ENCODE assay signal across 18 mouse cellular contexts in genomic region chr8:46484931-46485463, GRCm38 (mm10). TPM values are rescaled to one million over a fixed set of nuclear protein-coding genes. Genes with fewer than 3 reads are reported as not detected.
A peak's percentile ranks its signal among the peaks of the same experiment; 100 is the strongest.
DNase-seq lines count a peak whose midpoint lies in the region; ATAC-seq and TF ChIP-seq lines count a peak whose summit lies in the region.
"Had no signal": no experiment of that assay in that cellular context is flagged by ENCODE, and none has a peak within 500 bp of the region (broad histone marks: within the 10 kb centered on the region; RNA-seq: fewer than 3 reads in every experiment).

No protein-coding gene starts in this region.

- H3K4me1 ChIP-seq in intestine, embryonic 16.5 days (ENCODE audit: control insufficient read depth, insufficient read depth, low read length): peaks cover 21% of the 10 kb centered on the region
- H3K4me1 ChIP-seq in intestine, embryonic 15.5 days (replicated peaks): peaks cover 18% of the 10 kb centered on the region
- H3K4me1 ChIP-seq in intestine, postnatal 0 days (replicated peaks; ENCODE audit: control insufficient read depth, insufficient read depth, low read length): 0 out of 2 replicates have a peak, but pooled peaks cover 8% of the 10 kb centered on the region
- H3K4me1 ChIP-seq in midbrain, embryonic 15.5 days: peaks cover 10% of the 10 kb centered on the region; the same call in 1 of the 2 replicates

- no peak overlapping the region for H3K9ac ChIP-seq in intestine, embryonic 16.5 days (ENCODE audit: low read depth, low read length)
- H3K9ac ChIP-seq in intestine, embryonic 15.5 days: no peak overlapping the region
- no peak overlapping the region for H3K9ac ChIP-seq in intestine, postnatal 0 days (ENCODE audit: low read depth, low read length)
- no peak overlapping the region for H3K9ac ChIP-seq in midbrain, embryonic 15.5 days
- H3K9ac ChIP-seq: embryonic facial prominence, embryonic 12.5 days; heart, embryonic 13.5 days; hindbrain, embryonic 13.5 days had no signal

- DNase-seq in spleen, postnatal 4 days (ENCODE audit: low spot score in 2 of 2): peak; percentile 16 to 59
- DNase-seq in spleen, adult 12 weeks (ENCODE audit: low spot score): no peak
- DNase-seq in yolk sac, embryonic 10.5 days (ENCODE audit: low spot score): peak; percentile 45
- no peak for DNase-seq in right cerebral cortex, adult 2 months (ENCODE audit: low spot score in 2 of 2)
- DNase-seq: lung, postnatal 10 days; right cerebral cortex, postnatal 25 days; thymus, adult 2 months had no signal

- H3K27ac ChIP-seq in intestine, embryonic 16.5 days (ENCODE audit: low read length): peak overlapping the region; percentile 33; the same call in 1 of the 2 replicates
- H3K27ac ChIP-seq in intestine, embryonic 15.5 days: no peak overlapping the region
- H3K27ac ChIP-seq in intestine, postnatal 0 days (ENCODE audit: low read depth, low read length): peak overlapping the region; percentile 55
- no peak overlapping the region for H3K27ac ChIP-seq in midbrain, embryonic 15.5 days
- H3K27ac ChIP-seq: embryonic facial prominence, embryonic 12.5 days; heart, embryonic 13.5 days; hindbrain, embryonic 13.5 days had no signal

- no peak overlapping the region for H3K4me3 ChIP-seq in intestine, embryonic 16.5 days (ENCODE audit: low read length)
- H3K4me3 ChIP-seq in intestine, embryonic 15.5 days (replicated peaks): no peak overlapping the region
- no peak overlapping the region for H3K4me3 ChIP-seq in intestine, postnatal 0 days (ENCODE audit: low read depth, low read length)
- H3K4me3 ChIP-seq in midbrain, embryonic 15.5 days: no peak overlapping the region
- H3K4me3 ChIP-seq: embryonic facial prominence, embryonic 12.5 days; heart, embryonic 13.5 days; hindbrain, embryonic 13.5 days; limb, embryonic 10.5 days; myocyte had no signal

- H3K36me3 ChIP-seq in intestine, embryonic 16.5 days (ENCODE audit: control insufficient read depth, insufficient read depth, low read length): no peaks in the 10 kb centered on the region
- H3K36me3 ChIP-seq in intestine, embryonic 15.5 days: no peaks in the 10 kb centered on the region
- no peaks in the 10 kb centered on the region for H3K36me3 ChIP-seq in intestine, postnatal 0 days (ENCODE audit: control insufficient read depth, insufficient read depth)
- H3K36me3 ChIP-seq in midbrain, embryonic 15.5 days (replicated peaks): no peaks in the 10 kb centered on the region
- H3K36me3 ChIP-seq: embryonic facial prominence, embryonic 12.5 days; heart, embryonic 13.5 days; hindbrain, embryonic 13.5 days; limb, embryonic 10.5 days had no signal

- no peaks in the 10 kb centered on the region for H3K27me3 ChIP-seq in intestine, embryonic 16.5 days (replicated peaks; ENCODE audit: control insufficient read depth, insufficient read depth, low read length)
- H3K27me3 ChIP-seq in intestine, embryonic 15.5 days (replicated peaks): no peaks in the 10 kb centered on the region
- no peaks in the 10 kb centered on the region for H3K27me3 ChIP-seq in intestine, postnatal 0 days (replicated peaks; ENCODE audit: control insufficient read depth, insufficient read depth, low read length)
- H3K27me3 ChIP-seq in midbrain, embryonic 15.5 days (replicated peaks): no peaks in the 10 kb centered on the region
- H3K27me3 ChIP-seq: embryonic facial prominence, embryonic 12.5 days; heart, embryonic 13.5 days had no signal

- WGBS in intestine, embryonic 16.5 days: 85% methylated on average over 8 of the region's 8 CpGs
- WGBS in intestine, embryonic 15.5 days: 87% methylated on average over 8 of the region's 8 CpGs
- WGBS in intestine, postnatal 0 days: 77% methylated on average over 8 of the region's 8 CpGs
- WGBS in midbrain, embryonic 15.5 days: 94% methylated on average over 8 of the region's 8 CpGs

- ATAC-seq in intestine, embryonic 16.5 days: peak; percentile 13; the same call in 1 of the 2 replicates
- ATAC-seq in intestine, embryonic 15.5 days: no peak
- peak; percentile 15; the same call in 1 of the 2 replicates for ATAC-seq in intestine, postnatal 0 days
- ATAC-seq in midbrain, embryonic 15.5 days (replicated peaks): no peak
- ATAC-seq: activated CD4-positive, CD25-positive, alpha-beta regulatory T cell, adult 4 months had no signal

- H3K9me3 ChIP-seq in intestine, embryonic 16.5 days (ENCODE audit: control insufficient read depth, low read length): no peaks in the 10 kb centered on the region
- no peaks in the 10 kb centered on the region for H3K9me3 ChIP-seq in intestine, embryonic 15.5 days
- H3K9me3 ChIP-seq in intestine, postnatal 0 days (ENCODE audit: control insufficient read depth): no peaks in the 10 kb centered on the region
- no peaks in the 10 kb centered on the region for H3K9me3 ChIP-seq in midbrain, embryonic 15.5 days
- H3K9me3 ChIP-seq: embryonic facial prominence, embryonic 12.5 days; heart, embryonic 13.5 days; hindbrain, embryonic 13.5 days; limb, embryonic 10.5 days had no signal

- TF ChIP-seq CTCF in intestine, postnatal 0 days (IDR thresholded peaks at IDR 0.05; ENCODE audit: low read depth): no peak

- no peak overlapping the region for H3K4me2 ChIP-seq in intestine, embryonic 16.5 days (ENCODE audit: low read depth, low read length)
- no peak overlapping the region for H3K4me2 ChIP-seq in intestine, embryonic 15.5 days (replicated peaks)
- H3K4me2 ChIP-seq in intestine, postnatal 0 days (replicated peaks; ENCODE audit: low read depth): no peak overlapping the region
- H3K4me2 ChIP-seq in midbrain, embryonic 15.5 days: no peak overlapping the region
- H3K4me2 ChIP-seq: embryonic facial prominence, embryonic 12.5 days; heart, embryonic 13.5 days; hindbrain, embryonic 13.5 days; midbrain, embryonic 11.5 days had no signal

RNA-seq across cellular contexts. Expression of gene Acsl1, which starts 14.2 kb away (rescaled TPM):
- 48.3 and 56.0 TPM in 2 replicates for polyA plus RNA-seq in intestine, embryonic 16.5 days (2015; fragmentation: Nextera tagmentation; extraction: Ambion mirVana)
- 40.1 and 40.3 TPM in 2 replicates for polyA plus RNA-seq in intestine, embryonic 15.5 days (2015; fragmentation: Nextera tagmentation; extraction: Ambion mirVana)
- polyA plus RNA-seq in intestine, postnatal 0 days (2015; fragmentation: Nextera tagmentation; extraction: Ambion mirVana): 54.0 and 59.1 TPM in 2 replicates
- polyA plus RNA-seq in midbrain, embryonic 15.5 days (2015; fragmentation: Nextera tagmentation; extraction: Ambion mirVana): 17.2 and 18.8 TPM in 2 replicates

Comparison
In these comparisons a context has a peak if more than half of its experiments do, and no peak if none do; other contexts are left out.
1. ATAC-seq: peak in intestine, embryonic 16.5 days (single experiment) and intestine, postnatal 0 days (single experiment); none in intestine, embryonic 15.5 days (single experiment) and midbrain, embryonic 15.5 days (single experiment).
2. H3K27ac ChIP-seq: peak in intestine, embryonic 16.5 days (single experiment) and intestine, postnatal 0 days (single experiment); none in intestine, embryonic 15.5 days (single experiment) and midbrain, embryonic 15.5 days (single experiment).
3. DNase-seq: peak in spleen, postnatal 4 days (2 of 2) and yolk sac, embryonic 10.5 days (single experiment); none in spleen, adult 12 weeks (single experiment) and right cerebral cortex, adult 2 months (0 of 2).